Mouse (Mus musculus) G1E (cell line): ENCODE data around the gene Etl4. TPM values are rescaled to one million over a fixed set of nuclear protein-coding genes. Genes with fewer than 3 reads are reported as not detected.

Experiments
- ATAC-seq: 2 replicates; pipeline ENCODE4 v1.8.0; 2016; ENCODE audit warnings: mild to moderate bottlenecking; ENCODE audit not compliant: insufficient number of reproducible peaks, poor library complexity, low FRiP score, severe bottlenecking; ENCODE audit errors: extremely low read depth
- DNase-seq: peaks from one replicate; pipeline ENCODE4 v3.0.0; 2012; ENCODE audit warnings: low spot score
- H3K27me3 ChIP-seq: 2 replicates; pipeline ENCODE4 v1.6.1; 2012; ENCODE audit warnings: mild to moderate bottlenecking, low read length, inconsistent platforms; ENCODE audit not compliant: insufficient read depth
- H3K36me3 ChIP-seq: replicated peaks from 2 replicates; pipeline ENCODE3; 2012; ENCODE audit warnings: mild to moderate bottlenecking, inconsistent platforms
- H3K4me1 ChIP-seq: 2 replicates; pipeline ENCODE4 v1.6.1; 2012; ENCODE audit warnings: low read depth, low read length, inconsistent platforms, mixed read lengths; ENCODE audit not compliant: insufficient read depth
- H3K4me3 ChIP-seq: 2 replicates; pipeline ENCODE4 v1.5.1; 2012; ENCODE audit warnings: low read depth, mild to moderate bottlenecking, inconsistent platforms, low read length, moderate library complexity, mixed read lengths
- H3K9me3 ChIP-seq: replicated peaks from 2 replicates; pipeline ENCODE4 v1.6.1; 2012; ENCODE audit warnings: inconsistent platforms
- CTCF ChIP-seq: IDR thresholded peaks from 2 replicates; pipeline ENCODE4 v1.5.1; 2012; ENCODE audit warnings: low read depth, low read length, inconsistent platforms, mixed read lengths
- GATA1 ChIP-seq: IDR thresholded peaks from 2 replicates; pipeline ENCODE4 v1.6.1; 2012; ENCODE audit warnings: borderline replicate concordance, low read length, inconsistent platforms, mixed read lengths
- GATA2 ChIP-seq: IDR thresholded peaks from 2 replicates; pipeline ENCODE4 v1.6.1; 2012; ENCODE audit warnings: low read depth, low read length, inconsistent platforms, borderline replicate concordance
- POLR2AphosphoS5 ChIP-seq: IDR thresholded peaks from 2 replicates; pipeline ENCODE4 v1.6.1; 2012; ENCODE audit warnings: low read depth, low read length, inconsistent platforms; ENCODE audit not compliant: insufficient replicate concordance
- TAL1 ChIP-seq: conservative IDR thresholded peaks from 2 replicates; pipeline ENCODE4 v1.6.1; 2012; ENCODE audit warnings: low read depth, low read length, inconsistent platforms, mixed read lengths
- polyA plus RNA-seq: library from polyadenylated mRNA; stranded (reverse); fragments of >175 nt; gene quantifications from 2 replicates; pipeline ENCODE4 v1.2.3, GENCODE M21; 2012
- total RNA-seq, 2 experiments: library from RNA; stranded (forward) in 1 of 2; stranded (reverse) in 1 of 2; fragments of 200-1000 nt in 1 of 2; fragments of >200 nt in 1 of 2; fragmentation: Nextera tagmentation in 1 of 2; gene quantifications; 2 replicates each; pipeline ENCODE4 v1.2.3; 2014 to 2017

The Etl4 gene
- total and polyA plus RNA-seq, 3 experiments: 0.44 TPM; not detected in 2

- TF ChIP-seq POLR2AphosphoS5 (no peak), GATA1 (no peak), TAL1 (no peak), GATA2 (no peak), CTCF (no peak)
- H3K36me3 ChIP-seq: no peaks in the 10 kb centered on the region
- no peak overlapping the region for H3K4me3 ChIP-seq
- H3K9me3 ChIP-seq: no peaks in the 10 kb centered on the region
- H3K4me1 ChIP-seq: no peaks in the 10 kb centered on the region
- ATAC-seq (no peak), DNase-seq (no peak)
- H3K27me3 ChIP-seq: peaks cover 3% of the 10 kb centered on the region; the same call in 1 of the 2 replicates
Observed at GRCm38 (mm10) chr2:20654058-20654457, 744.5 kb downstream of the Etl4 start.

- DNase-seq (no peak), ATAC-seq (no peak)
- no peaks in the 10 kb centered on the region for H3K9me3 ChIP-seq
- no peak for TF ChIP-seq GATA2
- no peak for TF ChIP-seq TAL1
- no peak for TF ChIP-seq POLR2AphosphoS5
- TF ChIP-seq GATA1: no peak
- no peaks in the 10 kb centered on the region for H3K36me3 ChIP-seq
- peaks cover 3% of the 10 kb centered on the region; the same call in 1 of the 2 replicates for H3K27me3 ChIP-seq
- no peak overlapping the region for H3K4me3 ChIP-seq
- no peaks in the 10 kb centered on the region for H3K4me1 ChIP-seq
Observed at GRCm38 (mm10) chr2:20654598-20655340, 745.2 kb downstream of the Etl4 start.

DNA sequence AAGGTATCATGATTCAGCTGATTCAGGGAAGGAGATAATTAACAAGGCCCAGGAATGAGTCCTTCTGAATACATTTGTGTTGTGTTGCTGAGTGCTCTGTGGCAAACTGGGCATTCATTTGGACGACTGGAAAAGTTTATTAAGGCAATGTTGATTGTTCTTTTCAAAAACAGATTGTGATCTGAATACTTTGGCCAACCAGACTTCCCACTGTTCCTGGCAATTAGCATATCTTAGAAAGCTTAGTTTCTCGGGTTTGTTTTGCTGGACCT, 745.7 kb downstream of the Etl4 start:
- DNase-seq: no peak
- Histone ChIP-seq H3K4me3 (no peak overlapping the region), H3K4me1 (no peaks in the 10 kb centered on the region), H3K9me3 (no peaks in the 10 kb centered on the region), H3K36me3 (no peaks in the 10 kb centered on the region), H3K27me3 (peaks cover 3% of the 10 kb centered on the region; the same call in 1 of the 2 replicates)
- ATAC-seq: no peak
- TF ChIP-seq POLR2AphosphoS5 (no peak), TAL1 (no peak), GATA2 (no peak), GATA1 (no peak), CTCF (no peak)

- ATAC-seq: no peak
- peaks cover 3% of the 10 kb centered on the region; the same call in 1 of the 2 replicates for H3K27me3 ChIP-seq
- no peaks in the 10 kb centered on the region for H3K4me1 ChIP-seq
- no peaks in the 10 kb centered on the region for H3K36me3 ChIP-seq
- TF ChIP-seq CTCF: no peak
- TF ChIP-seq GATA1: no peak
- no peak for TF ChIP-seq TAL1
- no peak for TF ChIP-seq POLR2AphosphoS5
- no peak for TF ChIP-seq GATA2
- H3K4me3 ChIP-seq: no peak overlapping the region
- DNase-seq: no peak
- H3K9me3 ChIP-seq: no peaks in the 10 kb centered on the region
Observed at GRCm38 (mm10) chr2:20657856-20658255, 748.3 kb downstream of the Etl4 start.

DNA sequence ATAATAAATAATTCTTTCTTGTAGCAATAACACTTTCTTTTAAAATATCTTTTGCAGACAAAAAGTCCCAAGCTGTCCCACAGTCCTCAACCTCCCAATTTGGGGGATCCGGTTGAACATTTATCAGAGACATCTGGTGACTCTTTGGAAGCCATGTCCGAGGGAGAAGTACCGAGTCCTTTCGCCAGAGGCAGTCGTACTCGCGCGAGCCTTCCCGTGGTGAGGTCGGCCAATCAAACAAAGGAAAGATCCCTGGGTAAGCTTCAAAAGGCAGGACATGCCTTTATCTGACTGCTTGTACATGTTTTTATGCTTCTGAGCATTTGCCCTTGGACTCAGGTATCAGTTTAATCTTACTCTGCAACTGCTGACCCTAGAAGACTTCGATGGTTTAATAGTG, 752.3 kb downstream of the Etl4 start:
- Histone ChIP-seq H3K4me3 (no peak overlapping the region), H3K4me1 (no peaks in the 10 kb centered on the region), H3K9me3 (no peaks in the 10 kb centered on the region), H3K27me3 (no peaks in the 10 kb centered on the region), H3K36me3 (no peaks in the 10 kb centered on the region)
- DNase-seq (no peak), ATAC-seq (no peak)
- TF ChIP-seq GATA1 (no peak), POLR2AphosphoS5 (no peak), CTCF (no peak), GATA2 (no peak), TAL1 (no peak)

DNA sequence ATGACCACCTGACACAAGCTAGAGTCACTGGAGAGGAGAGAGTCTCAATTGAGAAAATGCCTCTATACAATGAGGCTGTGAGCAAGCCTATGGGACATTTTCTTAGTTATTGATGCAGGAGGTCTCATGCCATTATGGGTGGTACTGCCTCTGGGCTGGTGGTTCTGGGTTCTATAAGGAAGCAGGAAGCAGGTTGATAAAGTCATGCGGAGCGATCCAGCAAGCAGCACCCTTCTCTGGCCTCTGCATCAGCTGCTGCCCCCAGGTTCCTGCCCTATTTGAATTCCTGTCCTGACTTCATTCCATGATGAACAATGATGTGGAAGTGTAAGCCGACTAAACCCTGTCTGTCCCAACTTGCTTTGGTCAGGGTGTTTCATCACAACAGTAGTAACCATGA, 753.1 kb downstream of the Etl4 start:
- no peak for TF ChIP-seq CTCF
- no peak for TF ChIP-seq TAL1
- TF ChIP-seq GATA1: no peak
- no peak for TF ChIP-seq GATA2
- no peak for TF ChIP-seq POLR2AphosphoS5
- H3K9me3 ChIP-seq: no peaks in the 10 kb centered on the region
- no peaks in the 10 kb centered on the region for H3K36me3 ChIP-seq
- no peak overlapping the region for H3K4me3 ChIP-seq
- DNase-seq: no peak
- H3K27me3 ChIP-seq: no peaks in the 10 kb centered on the region
- ATAC-seq: no peak
- no peaks in the 10 kb centered on the region for H3K4me1 ChIP-seq

DNA sequence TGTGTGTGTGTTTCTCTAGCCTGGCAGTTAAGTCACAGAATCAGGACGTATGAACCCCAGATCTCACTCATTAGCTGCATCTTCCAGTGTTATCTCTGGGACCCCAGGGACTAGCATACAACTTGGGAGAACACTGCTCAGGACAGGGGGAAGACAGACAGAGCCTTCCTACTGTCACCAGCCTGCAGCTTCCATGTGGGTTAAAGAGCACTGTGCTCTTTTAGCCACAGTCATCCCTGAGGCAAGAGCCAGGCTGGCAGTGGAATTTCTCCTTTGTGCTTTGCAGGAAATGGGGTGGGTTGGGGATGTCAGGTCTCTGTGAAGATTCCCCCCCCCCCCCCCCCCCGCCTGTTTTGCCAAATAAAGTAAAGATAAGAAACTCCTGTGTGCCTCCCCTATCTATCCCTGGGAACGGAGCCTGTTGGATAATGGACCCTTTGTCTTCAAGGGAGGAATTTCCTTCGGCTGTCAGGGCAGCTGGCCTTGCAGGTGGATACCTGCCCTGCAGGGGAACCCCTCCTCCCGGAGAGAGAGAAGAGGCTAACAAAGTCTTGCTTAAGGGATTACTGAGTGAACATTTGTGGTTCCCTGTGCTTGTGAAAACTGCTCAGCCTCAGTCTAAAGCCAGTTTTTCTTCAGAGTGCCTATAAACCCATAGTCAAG, 755.9 kb downstream of the Etl4 start:
- no peaks in the 10 kb centered on the region for H3K4me1 ChIP-seq
- no peaks in the 10 kb centered on the region for H3K9me3 ChIP-seq
- H3K27me3 ChIP-seq: no peaks in the 10 kb centered on the region
- ATAC-seq: no peak
- H3K36me3 ChIP-seq: no peaks in the 10 kb centered on the region
- H3K4me3 ChIP-seq: no peak overlapping the region
- DNase-seq: no peak
- TF ChIP-seq GATA2 (no peak), POLR2AphosphoS5 (no peak), TAL1 (no peak), GATA1 (no peak), CTCF (no peak)
